Mouse (Mus musculus) olfactory bulb, adult 2 months (tissue): ENCODE data around the gene Ttll11.

Experiments
- CTCF ChIP-seq: fragments of 200-500 bp; IDR thresholded peaks from 2 replicates; pipeline ENCODE4 v1.5.1; 2012; ENCODE audit warnings: low read depth, mild to moderate bottlenecking, low read length, moderate library complexity; ENCODE audit not compliant: insufficient read depth
- POLR2A ChIP-seq: fragments of 200-500 bp; IDR thresholded peaks from 2 replicates; pipeline ENCODE4 v1.6.1; 2012; ENCODE audit warnings: mild to moderate bottlenecking, low read depth, low read length, moderate library complexity; ENCODE audit not compliant: insufficient read depth

GRCm38 (mm10) chr2:35760352-35760751 is 219.4 kb downstream of the Ttll11 start:
- TF ChIP-seq POLR2A (no peak), CTCF (no peak)
